Comparison of ENCODE assay signal across 8 mouse cellular contexts in genomic region chr11:19971954-19972750, GRCm38 (mm10). TPM values are rescaled to one million over a fixed set of nuclear protein-coding genes. Genes with fewer than 3 reads are reported as not detected.
DNase-seq lines count a peak whose midpoint lies in the region; ATAC-seq and TF ChIP-seq lines count a peak whose summit lies in the region.

No protein-coding gene starts in this region.

- H3K9ac ChIP-seq in forebrain, postnatal 0 days = no peak overlapping the region
- H3K9ac ChIP-seq in midbrain, embryonic 14.5 days (replicated peaks; ENCODE audit: low read length) = no peak overlapping the region

- no peak overlapping the region for H3K4me2 ChIP-seq in forebrain, postnatal 0 days (ENCODE audit: low read depth)
- H3K4me2 ChIP-seq in midbrain, embryonic 14.5 days (ENCODE audit: low read length) = no peak overlapping the region

- WGBS in forebrain, postnatal 0 days = 89% methylated on average over 4 of the region's 4 CpGs
- WGBS in forebrain, embryonic 10.5 days = 94% methylated on average over 4 of the region's 4 CpGs
- WGBS in midbrain, embryonic 14.5 days = 92% methylated on average over 4 of the region's 4 CpGs
- 95% methylated on average over 4 of the region's 4 CpGs for WGBS in midbrain, embryonic 10.5 days

- DNase-seq in forebrain, postnatal 0 days = no peak
- DNase-seq in forebrain, embryonic 10.5 days (ENCODE audit: extremely low spot score, low spot score) = no peak
- DNase-seq in midbrain, embryonic 14.5 days = peak; percentile 35
- no peak for DNase-seq in midbrain, embryonic 10.5 days (ENCODE audit: low spot score)
- DNase-seq in gonadal fat pad, adult 2 months (ENCODE audit: low read depth) = peak; percentile 96
- DNase-seq in spleen, postnatal 10 days (ENCODE audit: low spot score in 2 of 2) = no peak
- no peak for DNase-seq in left cerebral cortex, adult 18-20 months (ENCODE audit: low spot score in 2 of 2)

- peak; percentile 50 for TF ChIP-seq CTCF in forebrain, postnatal 0 days (IDR thresholded peaks at IDR 0.05; ENCODE audit: low read depth)

- no peaks in the 10 kb centered on the region for H3K27me3 ChIP-seq in forebrain, postnatal 0 days (ENCODE audit: insufficient read depth, low read length)
- no peaks in the 10 kb centered on the region for H3K27me3 ChIP-seq in forebrain, embryonic 10.5 days (ENCODE audit: poor library complexity, severe bottlenecking)
- H3K27me3 ChIP-seq in midbrain, embryonic 14.5 days (ENCODE audit: control insufficient read depth, insufficient read depth, low read length) = no peaks in the 10 kb centered on the region
- no peaks in the 10 kb centered on the region for H3K27me3 ChIP-seq in midbrain, embryonic 10.5 days (ENCODE audit: low read depth, poor library complexity, severe bottlenecking)

- peak; percentile 63 for ATAC-seq in forebrain, postnatal 0 days
- ATAC-seq in midbrain, embryonic 14.5 days (ENCODE audit: low FRiP score, low TSS enrichment) = 0 out of 2 replicates have a peak, but pooled peaks have one; percentile 11
- peak; percentile 79 for ATAC-seq in megakaryocyte-erythroid progenitor cell, adult 5-6 weeks (replicated peaks; ENCODE audit: low FRiP score, low TSS enrichment, poor library complexity, severe bottlenecking)

- H3K9me3 ChIP-seq in forebrain, postnatal 0 days (ENCODE audit: low read length) = no peaks in the 10 kb centered on the region
- H3K9me3 ChIP-seq in forebrain, embryonic 10.5 days = no peaks in the 10 kb centered on the region
- no peaks in the 10 kb centered on the region for H3K9me3 ChIP-seq in midbrain, embryonic 14.5 days (ENCODE audit: control insufficient read depth, low read length)
- no peaks in the 10 kb centered on the region for H3K9me3 ChIP-seq in midbrain, embryonic 10.5 days (replicated peaks)

- no peaks in the 10 kb centered on the region for H3K36me3 ChIP-seq in forebrain, postnatal 0 days (ENCODE audit: insufficient read depth)
- H3K36me3 ChIP-seq in forebrain, embryonic 10.5 days (replicated peaks) = peaks cover 9% of the 10 kb centered on the region
- no peaks in the 10 kb centered on the region for H3K36me3 ChIP-seq in midbrain, embryonic 14.5 days (ENCODE audit: control insufficient read depth, insufficient read depth, low read length)
- peaks cover 4% of the 10 kb centered on the region; the same call in 1 of the 2 replicates for H3K36me3 ChIP-seq in midbrain, embryonic 10.5 days

- no peak overlapping the region for H3K27ac ChIP-seq in forebrain, postnatal 0 days (ENCODE audit: low read depth, low read length)
- H3K27ac ChIP-seq in forebrain, embryonic 10.5 days = no peak overlapping the region
- no peak overlapping the region for H3K27ac ChIP-seq in midbrain, embryonic 14.5 days (replicated peaks; ENCODE audit: low read depth, low read length)
- H3K27ac ChIP-seq in midbrain, embryonic 10.5 days (replicated peaks) = no peak overlapping the region

- H3K4me3 ChIP-seq in forebrain, postnatal 0 days (ENCODE audit: low read depth, low read length) = no peak overlapping the region
- no peak overlapping the region for H3K4me3 ChIP-seq in forebrain, embryonic 10.5 days
- no peak overlapping the region for H3K4me3 ChIP-seq in midbrain, embryonic 14.5 days (replicated peaks; ENCODE audit: low read depth, low read length)
- no peak overlapping the region for H3K4me3 ChIP-seq in midbrain, embryonic 10.5 days

- H3K4me1 ChIP-seq in forebrain, postnatal 0 days (ENCODE audit: insufficient read depth) = no peaks in the 10 kb centered on the region
- peaks cover 44% of the 10 kb centered on the region for H3K4me1 ChIP-seq in forebrain, embryonic 10.5 days
- H3K4me1 ChIP-seq in midbrain, embryonic 14.5 days (ENCODE audit: control insufficient read depth, insufficient read depth, low read length) = 0 out of 2 replicates have a peak, but pooled peaks cover 8% of the 10 kb centered on the region
- peaks cover 21% of the 10 kb centered on the region for H3K4me1 ChIP-seq in midbrain, embryonic 10.5 days

RNA-seq across cellular contexts. Expression of gene Spred2, which starts 48.0 kb away (rescaled TPM):
- total RNA-seq in forebrain, postnatal 0 days (2014; rRNA removed) = 12.0 and 15.5 TPM in 2 replicates
- 6.7 and 9.1 TPM in 2 replicates for polyA plus RNA-seq in forebrain, postnatal 0 days (2015; fragmentation: Nextera tagmentation; extraction: Ambion mirVana)
- 7.1 and 7.3 TPM in 2 replicates for polyA plus RNA-seq in forebrain, embryonic 10.5 days (2016; fragmentation: Nextera tagmentation; extraction: Ambion mirVana)
- polyA plus RNA-seq in midbrain, embryonic 14.5 days (2014; fragmentation: Nextera tagmentation; extraction: Ambion mirVana) = 5.5 and 6.2 TPM in 2 replicates
- polyA plus RNA-seq in midbrain, embryonic 10.5 days (2016; fragmentation: Nextera tagmentation; extraction: Ambion mirVana) = 5.9 and 6.8 TPM in 2 replicates
- 15.1 and 25.7 TPM in 2 replicates for polyA plus RNA-seq in gonadal fat pad, adult 2 months (2012; rRNA removed)
- 21.5 and 23.6 TPM in 2 replicates for total RNA-seq in megakaryocyte-erythroid progenitor cell, adult 5-6 weeks (2014; fragmentation: Nextera tagmentation)
- total RNA-seq in megakaryocyte-erythroid progenitor cell, adult 5-6 weeks (2017) = 4.6 and 5.4 TPM in 2 replicates
- total RNA-seq in left cerebral cortex, adult 18-20 months (2021) = 100 to 1,000 TPM in 1 of 2 experiments, 10 to 100 TPM in 1; 99.8 to 122 TPM

Comparison
In these comparisons a context has a peak if more than half of its experiments do, and no peak if none do; other contexts are left out.
1. DNase-seq: peak in midbrain, embryonic 14.5 days (single experiment) and gonadal fat pad, adult 2 months (single experiment); none in forebrain, postnatal 0 days (single experiment), forebrain, embryonic 10.5 days (single experiment), midbrain, embryonic 10.5 days (single experiment), spleen, postnatal 10 days (0 of 2) and left cerebral cortex, adult 18-20 months (0 of 2).
2. ATAC-seq: peak in every context shown above with its lines; median percentile 79 in megakaryocyte-erythroid progenitor cell, adult 5-6 weeks; 63 in forebrain, postnatal 0 days; 11 in midbrain, embryonic 14.5 days.